Mouse (Mus musculus): ENCODE measurements around the gene Tgfa. TPM values are rescaled to one million over a fixed set of nuclear protein-coding genes. Genes with fewer than 3 reads are reported as not detected.

The Tgfa gene
- total RNA-seq, 2 experiments from 2014 or later, result 0.13 to 0.22 TPM

DNA sequence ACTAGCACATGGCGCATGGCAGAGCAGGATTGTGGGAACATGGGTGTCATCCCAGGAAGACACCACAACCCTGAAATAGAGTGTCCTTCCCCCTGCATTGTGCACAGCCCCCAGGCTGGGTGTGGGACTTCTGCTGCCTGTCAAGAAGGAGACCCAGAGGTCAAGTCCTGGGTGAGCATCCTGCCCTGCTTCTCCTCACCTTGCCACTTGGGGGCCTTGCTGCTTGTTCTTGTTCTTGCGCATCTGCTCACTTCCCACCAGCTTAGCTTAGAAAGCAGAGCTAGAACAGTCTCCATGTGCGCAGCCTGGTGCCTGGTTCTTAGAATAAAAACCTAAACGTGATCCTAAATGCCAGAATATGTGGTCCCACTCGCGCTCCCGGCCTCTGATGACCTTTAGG, 82.6 kb downstream of the Tgfa start:
- intact Hi-C loops (cut with DNase I), result no loop called here
- no peak for DNase-seq

DNA sequence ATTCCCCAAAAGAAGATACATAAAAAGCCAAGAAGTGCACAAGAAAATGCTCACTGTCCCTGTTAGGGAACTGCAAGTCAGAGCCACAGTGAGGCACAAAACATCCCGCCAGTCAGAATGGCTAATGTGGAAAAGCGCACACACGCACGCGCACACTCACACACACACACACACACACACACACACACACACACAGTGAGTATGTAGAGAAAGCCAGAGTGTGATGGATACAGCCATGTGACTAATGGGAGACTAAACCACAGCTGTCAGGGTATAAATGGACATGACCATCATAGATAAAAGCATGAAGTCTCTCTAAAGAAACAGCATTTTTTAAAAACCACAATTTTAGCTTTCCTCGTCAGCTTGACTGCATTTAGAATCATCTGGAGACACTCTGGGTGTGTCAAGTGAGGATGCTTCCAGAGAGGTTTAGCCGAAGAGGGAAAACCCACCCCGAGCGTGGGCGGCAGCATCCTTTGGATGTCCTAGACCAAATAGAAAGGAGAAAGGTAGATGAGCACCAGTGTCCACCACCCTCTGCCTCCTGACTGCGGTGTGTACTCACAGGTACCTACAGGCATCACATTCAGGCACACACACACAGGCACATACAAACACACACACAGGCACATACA, 86.7 kb downstream of the Tgfa start:
- DNase-seq, result no peak
- intact Hi-C loops (cut with DNase I), result no loop called here

DNA sequence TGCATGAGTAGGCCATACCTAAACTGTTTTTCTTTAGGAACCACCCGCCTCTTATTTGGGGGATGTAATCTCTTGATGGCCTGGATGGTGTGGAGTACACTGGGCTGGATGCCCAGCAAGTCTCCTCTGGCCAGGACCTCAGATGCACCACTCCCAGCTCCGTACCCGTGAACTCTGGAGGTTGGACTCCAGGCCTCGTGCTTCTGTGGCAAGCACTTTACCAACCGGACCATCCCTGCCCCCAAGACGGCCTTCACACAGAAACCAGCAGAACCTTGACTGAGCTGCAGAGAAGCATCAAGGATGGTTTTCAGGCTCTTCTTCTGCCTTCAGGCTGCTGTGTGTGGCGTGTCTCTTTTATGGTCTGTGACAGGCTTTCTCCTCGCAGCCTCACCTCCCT, 98.3 kb downstream of the Tgfa start:
- intact Hi-C loops (cut with DNase I), result no loop called here
- DNase-seq, result no peak

DNA sequence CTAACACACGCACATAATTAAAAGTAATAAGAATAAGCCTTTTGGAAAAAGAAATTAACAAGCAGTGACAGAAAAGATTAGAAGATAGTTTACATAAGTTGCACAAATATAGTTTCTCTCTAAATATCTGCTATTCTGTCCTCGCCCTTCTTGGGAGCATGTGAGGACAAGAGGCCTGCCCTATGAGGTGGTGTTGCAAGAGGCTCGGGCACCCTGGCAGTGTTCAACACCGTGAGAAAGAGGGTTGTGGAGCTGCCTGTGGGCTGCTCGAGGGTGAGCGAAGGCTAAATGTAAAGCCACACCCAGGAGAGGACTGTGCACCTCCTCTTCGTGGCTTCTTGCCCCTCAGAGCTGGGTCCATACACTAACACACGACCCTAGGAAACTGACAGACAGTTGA, 100.4 kb downstream of the Tgfa start:
- intact Hi-C loops (cut with DNase I), result no loop called here
- DNase-seq, result no peak

GRCm38 (mm10) chr6:86296126-86296525, 101.1 kb downstream of the Tgfa start:
- intact Hi-C loops (cut with DNase I), result no loop called here
- DNase-seq, result no peak

- no peak for DNase-seq
- intact Hi-C loops (cut with DNase I), result no loop called here
Measured at GRCm38 (mm10) chr6:86296938-86297337, 101.9 kb downstream of the Tgfa start.

DNA sequence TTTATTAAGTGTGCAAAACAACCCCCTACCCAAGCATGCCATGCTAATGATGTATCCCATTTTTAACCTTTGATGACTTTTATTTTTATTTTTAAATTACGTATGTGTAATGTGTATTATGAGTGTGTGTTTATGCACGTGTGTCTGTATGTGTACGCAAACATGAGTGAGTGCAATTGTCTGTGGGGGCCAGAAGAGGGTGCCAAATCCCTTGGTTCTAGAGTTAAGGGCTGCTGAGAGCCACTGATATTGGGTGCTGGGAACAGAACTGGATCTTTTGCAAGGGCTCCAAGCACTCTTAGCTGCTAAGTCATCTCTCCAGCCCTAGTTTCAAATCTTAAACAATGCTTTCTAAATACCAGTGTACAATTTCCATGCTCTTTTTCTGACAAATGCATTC, 103.9 kb downstream of the Tgfa start:
- intact Hi-C loops (cut with DNase I), result no loop called here
- DNase-seq, result no peak

DNA sequence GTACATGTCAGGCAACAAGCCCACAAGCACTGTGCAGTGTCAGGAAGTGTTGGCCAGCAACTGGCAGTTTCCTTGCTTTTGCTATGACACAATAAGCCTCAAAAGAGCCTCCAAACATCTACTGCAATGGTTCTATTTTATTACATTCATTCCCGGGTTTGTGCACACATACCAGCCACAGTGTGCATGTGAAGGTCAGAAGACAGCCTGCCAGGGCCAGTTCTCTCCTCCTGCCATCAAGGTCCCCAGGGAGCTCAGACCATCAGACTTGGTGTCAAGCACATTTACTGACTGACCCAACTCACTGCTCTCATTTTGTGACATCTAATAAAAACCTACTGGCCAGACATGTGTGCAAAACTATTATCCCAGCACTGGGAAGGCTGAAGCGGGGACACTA, 104.4 kb downstream of the Tgfa start:
- intact Hi-C loops (cut with DNase I), result no loop called here
- no peak for DNase-seq

DNA sequence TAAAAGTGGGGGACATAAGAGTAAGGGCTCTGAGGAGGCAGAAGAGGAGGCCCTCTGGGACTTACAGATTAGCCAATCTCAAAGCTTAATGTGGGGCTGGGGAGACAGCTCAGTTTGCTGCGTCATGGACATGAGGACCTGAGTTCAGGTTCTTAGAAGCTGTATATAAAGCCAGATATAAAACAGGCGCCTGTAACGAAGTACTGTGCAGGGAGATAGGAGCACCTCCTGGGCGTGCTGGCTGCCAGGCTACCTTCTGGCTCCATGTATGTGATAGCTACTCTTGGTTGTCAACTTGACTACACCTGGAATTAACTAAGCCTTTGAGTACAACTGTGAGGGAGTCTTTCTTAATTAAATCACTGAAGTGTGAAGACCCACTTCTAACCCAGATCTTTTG, 110.7 kb downstream of the Tgfa start:
- intact Hi-C loops (cut with DNase I), result no loop called here
- DNase-seq, result no peak

GRCm38 (mm10) chr6:86314011-86314410, 119.0 kb downstream of the Tgfa start:
- intact Hi-C loops (cut with DNase I), result no loop called here
- DNase-seq, result no peak

GRCm38 (mm10) chr6:86317066-86317465, 122.0 kb downstream of the Tgfa start:
- intact Hi-C loops (cut with DNase I), result no loop called here
- DNase-seq, result no peak

GRCm38 (mm10) chr6:86318855-86319254, 123.8 kb downstream of the Tgfa start:
- intact Hi-C loops (cut with DNase I), result no loop called here
- no peak for DNase-seq

- intact Hi-C loops (cut with DNase I), result no loop called here
- no peak for DNase-seq
Measured at GRCm38 (mm10) chr6:86322031-86322563, 127.1 kb downstream of the Tgfa start.

GRCm38 (mm10) chr6:86322991-86323390, 128.0 kb downstream of the Tgfa start:
- intact Hi-C loops (cut with DNase I), result no loop called here
- no peak for DNase-seq

GRCm38 (mm10) chr6:86324400-86324799, 129.4 kb downstream of the Tgfa start:
- DNase-seq, result no peak
- intact Hi-C loops (cut with DNase I), result no loop called here

Other genes starting within 250 kb of the Tgfa start
- 10 to 100 TPM; 30.7 to 32.8 TPM for gene Dusp11, start 233.6 kb upstream of the Tgfa start, total RNA-seq (2021)
- gene Figla, start 179.1 kb upstream of the Tgfa start, total RNA-seq (2021), result not detected
- under 1 TPM in 1 of 2 experiments, not detected in 1; 0.05 TPM for gene Add2, start 166.5 kb upstream of the Tgfa start, total RNA-seq (2021)
- 10 to 100 TPM; 11.9 to 15.1 TPM for gene Fam136a, start 170.4 kb downstream of the Tgfa start, total RNA-seq (2021)
- 10 to 100 TPM; 23.0 to 26.7 TPM for gene Snrpg, start 176.1 kb downstream of the Tgfa start, total RNA-seq (2021)
- 10 to 100 TPM; 53.1 to 54.2 TPM for gene Pcyox1, start 201.9 kb downstream of the Tgfa start, total RNA-seq (2021)
- 10 to 100 TPM; 18.9 to 20.1 TPM for gene Tia1, start 209.0 kb downstream of the Tgfa start, total RNA-seq (2021)
- 1 to 10 TPM in 1 of 2 experiments, not detected in 1; 1.2 TPM for gene Gm44790, start 231.4 kb downstream of the Tgfa start, total RNA-seq (2021)
- 1 to 10 TPM; 6.1 to 7.8 TPM for gene C87436, start 243.2 kb downstream of the Tgfa start, total RNA-seq (2021)

Measured in gastrocnemius, postnatal 36 days (tissue).